Mouse (Mus musculus) Muller cell, postnatal 12 days (primary cell): Measurements from ENCODE around the gene Klk1b9.
"Not testable (repeated sequence)": the region's sequence is repeated elsewhere in the genome, so short reads cannot be mapped to it uniquely, and the experiment has no call there.

Source experiments
- DNase-seq: peaks from one replicate; pipeline ENCODE4 v3.0.0-alpha.2; 2015; ENCODE audit errors: inconsistent ontology term

Klk1b9 gene

DNA sequence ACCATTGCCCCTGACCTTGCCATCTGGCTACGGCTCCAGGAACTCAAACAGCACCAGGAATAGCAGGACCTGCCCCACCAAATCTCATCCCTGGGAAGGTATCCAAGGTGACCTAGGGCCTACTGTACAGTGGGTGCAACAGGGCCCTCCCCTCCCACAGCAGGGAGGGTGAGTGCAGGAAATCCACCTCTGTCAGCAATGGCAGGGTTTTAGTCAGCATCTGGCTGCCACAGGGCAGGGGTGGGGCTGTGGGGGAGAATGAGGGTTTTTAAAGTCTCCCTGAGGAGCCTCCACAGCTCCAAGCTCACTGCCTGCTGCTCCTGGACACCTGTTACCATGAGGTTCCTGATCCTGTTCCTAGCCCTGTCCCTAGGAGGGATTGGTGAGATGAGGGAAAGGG lies at the start of gene Klk1b9:
Gene Klk1b9, plus strand, starts transcription at position 301 of the 400 bp plus-strand sequence.
- not testable (repeated sequence) for DNase-seq

DNA sequence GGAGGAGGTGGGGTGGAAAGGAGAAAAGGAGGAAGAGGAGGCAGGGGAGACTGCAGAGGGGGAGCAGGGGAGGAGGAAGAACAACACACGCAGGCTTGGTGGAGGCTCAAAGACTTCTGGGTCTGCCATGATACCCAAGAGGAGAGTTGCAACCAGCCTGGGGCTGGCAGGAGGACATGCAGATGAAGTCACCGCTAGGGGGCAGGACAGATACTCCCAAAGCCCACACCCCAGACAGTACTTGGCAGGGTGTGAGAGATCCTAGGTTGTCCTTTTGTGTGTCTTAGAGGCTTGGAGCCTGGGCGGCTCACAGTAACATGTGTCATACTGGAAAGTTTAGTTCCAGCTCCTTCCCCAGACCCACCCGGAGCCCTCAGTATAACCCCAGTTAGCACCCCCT lies 47.3 kb upstream of the Klk1b9 start:
- no peak for DNase-seq

DNA sequence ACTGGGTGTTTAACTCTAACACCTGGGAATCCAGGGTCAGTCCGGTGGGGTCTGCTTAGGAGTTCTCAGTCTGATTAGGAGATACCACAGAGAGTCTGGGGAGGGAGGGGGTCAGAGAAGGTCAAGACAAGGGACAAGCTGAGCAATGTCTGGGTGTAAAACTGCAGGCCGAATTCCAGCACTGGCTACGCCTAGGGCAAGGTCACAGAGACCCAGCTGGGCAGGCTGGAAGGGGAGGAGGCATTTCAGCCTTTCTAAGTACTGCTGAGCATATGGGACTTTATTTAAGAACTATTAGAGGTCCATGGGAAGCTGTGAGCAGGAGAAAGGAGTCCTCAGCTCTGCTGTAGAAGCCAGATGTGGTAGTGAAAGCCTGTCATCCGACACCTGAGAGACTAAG lies 43.5 kb upstream of the Klk1b9 start:
- DNase-seq: no peak

DNA sequence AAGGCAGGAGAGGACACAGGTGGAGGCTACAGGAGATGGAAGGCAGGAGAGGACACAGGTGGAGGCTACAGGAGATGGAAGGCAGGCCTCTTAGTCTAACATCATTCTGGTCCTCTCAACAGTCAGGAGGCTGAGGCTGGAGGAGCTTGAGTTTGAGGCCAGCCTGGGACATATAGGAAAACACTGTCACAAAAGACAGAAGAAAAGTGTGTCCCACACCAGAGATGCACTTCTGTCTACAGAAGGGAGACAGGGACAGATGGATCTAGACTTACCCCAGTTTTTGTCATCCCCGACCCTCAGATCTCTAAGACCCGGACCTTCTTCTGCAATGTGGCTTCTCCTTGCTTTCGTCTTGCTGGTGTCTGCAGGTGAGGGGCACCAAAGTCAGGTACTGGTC lies 42.4 kb upstream of the Klk1b9 start, which contains the start of gene Klk15:
Gene Klk15, plus strand, starts transcription at position 301 of the 400 bp plus-strand sequence.
- DNase-seq: no peak

DNA sequence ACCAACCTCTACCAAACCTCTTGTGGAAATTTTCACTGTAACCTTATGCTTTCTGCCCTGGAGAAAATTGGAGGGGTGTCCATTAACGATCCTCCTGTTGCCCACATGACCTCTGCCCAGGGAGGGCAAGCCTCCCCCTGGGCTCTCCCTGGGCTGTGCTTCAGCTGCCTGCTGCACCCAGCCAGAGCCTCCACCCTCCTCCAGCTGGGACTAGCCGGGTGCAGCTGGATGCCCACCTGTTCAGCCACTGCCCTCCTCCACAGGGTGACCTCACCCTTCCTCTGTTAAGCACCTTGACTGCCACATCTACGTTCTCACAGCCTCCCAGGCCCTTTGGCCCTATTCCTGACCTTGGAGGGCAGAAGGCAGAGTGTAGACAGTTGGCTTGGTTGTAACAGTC lies 41.1 kb upstream of the Klk1b9 start:
- DNase-seq: no peak

DNA sequence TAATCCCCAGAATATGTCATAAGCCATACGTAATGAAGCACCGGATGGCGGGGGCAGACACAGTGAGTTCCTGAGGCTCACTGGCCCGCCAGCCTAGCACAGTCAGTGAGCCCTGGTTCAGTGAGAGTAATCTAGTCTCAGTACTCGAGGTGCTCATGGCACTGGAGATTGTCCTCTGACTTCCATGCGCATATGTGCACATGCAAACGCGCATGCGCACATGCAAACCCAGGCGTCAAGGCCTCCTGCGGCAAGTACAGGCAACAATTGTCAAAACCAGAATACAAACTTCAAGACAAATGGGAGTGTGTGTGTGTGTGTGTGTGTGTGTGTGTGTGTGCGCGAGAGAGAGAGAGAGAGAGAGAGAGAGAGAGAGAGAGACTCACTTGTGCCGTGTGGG lies 39.3 kb upstream of the Klk1b9 start:
- no peak for DNase-seq

DNA sequence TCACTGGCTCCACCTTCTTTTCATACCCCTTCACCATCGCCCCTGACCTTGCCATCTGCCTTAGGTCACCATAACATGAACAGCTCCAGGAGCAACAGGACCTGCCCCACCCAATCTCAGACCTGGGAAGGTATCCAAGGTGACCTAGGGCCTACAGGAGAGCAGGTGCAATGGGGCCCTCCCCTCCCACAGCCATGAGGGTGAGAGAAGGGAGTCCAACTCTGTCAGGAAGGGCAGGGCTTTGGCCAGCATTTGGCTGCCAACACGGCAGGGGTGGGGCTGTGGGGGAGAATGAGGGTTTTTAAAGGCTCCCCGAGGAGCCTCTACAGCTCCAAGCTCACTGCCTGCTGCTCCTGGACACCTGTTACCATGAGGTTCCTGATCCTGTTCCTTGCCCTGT lies 33.6 kb upstream of the Klk1b9 start:
- not testable (repeated sequence) for DNase-seq

DNA sequence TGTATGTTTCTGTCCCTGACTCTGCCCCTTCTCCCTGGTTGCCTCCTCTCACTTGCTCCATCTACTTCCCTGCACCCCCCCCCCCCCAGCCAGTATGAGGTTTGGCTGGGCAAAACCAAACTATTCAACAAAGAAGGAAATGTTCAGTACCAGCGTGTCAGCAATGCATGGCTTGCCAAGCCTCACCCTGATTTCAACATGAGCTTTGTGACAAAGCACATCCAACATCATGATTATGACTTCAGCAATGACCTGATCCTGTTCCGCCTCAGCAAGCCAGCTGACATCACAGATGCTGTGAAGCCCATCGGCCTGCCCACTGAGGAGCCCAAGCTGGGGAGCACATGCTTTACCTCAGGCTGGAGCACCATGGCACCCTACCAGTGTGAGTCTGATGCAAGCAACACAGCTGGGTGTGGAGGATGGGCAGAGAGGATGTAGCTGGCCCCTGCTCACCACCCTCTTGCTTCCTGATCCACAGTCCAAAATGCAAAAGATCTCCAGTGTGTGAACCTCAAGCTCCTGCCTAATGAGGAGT lies 31.1 kb upstream of the Klk1b9 start:
- no peak for DNase-seq

DNA sequence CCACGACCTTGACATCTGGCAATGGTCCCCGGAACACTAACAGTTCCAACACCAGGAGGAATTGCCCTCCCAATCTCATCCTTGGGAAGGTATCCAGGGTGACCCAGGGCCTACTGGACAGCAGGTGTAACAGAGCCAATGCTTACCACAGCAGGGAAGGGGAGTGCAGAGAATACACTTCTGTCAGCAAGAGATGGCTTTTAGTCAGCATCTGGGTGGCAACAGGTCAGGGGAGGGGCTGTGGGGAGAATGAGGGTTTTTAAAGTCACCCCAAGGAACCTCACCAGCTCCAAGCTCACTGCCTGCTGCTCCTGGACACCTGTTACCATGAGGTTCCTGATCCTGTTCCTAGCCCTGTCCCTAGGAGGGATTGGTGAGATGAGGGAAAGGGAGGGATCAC lies 25.5 kb upstream of the Klk1b9 start, which contains the start of gene Klk1b8:
Gene Klk1b8, plus strand, starts transcription at position 301 of the 400 bp plus-strand sequence.
- no peak for DNase-seq

DNA sequence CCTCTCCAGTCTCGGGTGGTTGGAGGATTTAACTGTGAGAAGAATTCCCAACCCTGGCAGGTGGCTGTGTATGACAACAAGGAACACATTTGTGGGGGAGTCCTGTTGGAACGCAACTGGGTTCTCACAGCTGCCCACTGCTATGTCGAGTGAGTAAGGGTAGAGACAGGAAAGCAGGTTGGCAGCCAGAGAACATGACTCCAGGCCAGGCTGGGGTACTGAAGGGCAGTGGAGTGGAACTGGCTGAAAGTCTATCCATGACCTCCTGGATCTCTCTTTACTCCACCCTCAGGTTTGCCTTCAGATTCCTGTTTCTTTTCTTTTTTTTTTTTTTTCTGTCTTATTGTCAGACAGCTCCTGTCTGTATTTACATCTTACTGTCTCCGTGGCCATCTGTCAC lies 23.2 kb upstream of the Klk1b9 start:
- DNase-seq: no peak

DNA sequence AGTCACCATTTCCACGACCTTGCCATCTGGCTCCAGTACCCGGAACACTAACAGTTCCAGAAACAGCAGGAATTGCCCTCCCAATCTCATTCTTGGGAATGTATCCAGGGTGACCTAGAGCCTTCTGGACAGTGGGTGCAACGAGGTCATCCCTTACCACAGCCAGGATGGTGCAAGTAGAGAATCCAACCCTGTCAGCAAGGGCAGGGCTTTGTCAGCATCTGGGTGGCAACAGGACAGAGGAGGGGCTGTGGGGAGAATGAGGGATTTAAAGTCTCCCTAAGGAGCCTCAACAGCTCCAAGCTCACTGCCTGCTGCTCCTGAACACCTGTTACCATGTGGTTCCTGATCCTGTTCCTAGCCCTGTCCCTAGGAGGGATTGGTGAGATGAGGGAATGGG lies 9.4 kb upstream of the Klk1b9 start, which contains the start of gene Klk1b1:
Gene Klk1b1, plus strand, starts transcription at position 301 of the 400 bp plus-strand sequence.
- DNase-seq: no peak

DNA sequence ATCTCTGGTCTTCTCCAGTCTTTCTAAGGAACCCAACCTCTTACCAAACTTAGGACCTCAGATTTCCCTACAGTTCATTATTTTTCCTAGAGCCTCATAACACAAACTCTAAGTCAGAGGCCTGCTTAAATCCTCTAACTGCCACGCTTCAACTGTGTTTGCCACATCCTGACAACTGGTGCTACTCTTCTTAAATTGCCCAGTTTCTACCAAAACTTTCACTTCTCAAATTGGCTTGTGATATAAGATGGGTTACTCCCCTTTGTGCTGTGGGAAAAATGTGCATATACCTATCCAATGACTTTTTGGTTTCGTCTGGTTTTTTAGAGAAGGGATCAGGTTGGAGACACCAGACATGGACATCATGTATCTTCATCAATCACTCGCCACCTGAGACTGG lies 8.8 kb upstream of the Klk1b9 start:
- no peak for DNase-seq

DNA sequence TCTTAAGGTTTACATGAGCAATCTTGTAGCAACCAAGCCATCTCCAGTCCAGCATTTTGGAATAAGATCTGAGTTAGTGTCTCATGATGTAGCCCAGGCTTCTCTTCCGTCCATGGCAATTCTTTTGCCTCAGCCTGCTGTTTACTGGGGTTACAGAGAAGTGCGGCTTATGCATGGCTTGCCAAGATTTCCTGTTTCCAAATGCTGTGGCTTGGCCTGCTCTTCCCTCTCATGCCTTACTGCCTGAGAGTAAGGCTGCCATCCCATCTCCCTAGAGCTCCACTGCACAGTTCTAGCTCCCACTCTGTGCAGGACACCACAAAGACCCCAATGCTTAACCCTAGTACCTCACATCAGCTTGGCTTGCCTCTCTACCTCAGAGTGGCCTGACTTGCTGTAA lies 8.2 kb upstream of the Klk1b9 start:
- no peak for DNase-seq

DNA sequence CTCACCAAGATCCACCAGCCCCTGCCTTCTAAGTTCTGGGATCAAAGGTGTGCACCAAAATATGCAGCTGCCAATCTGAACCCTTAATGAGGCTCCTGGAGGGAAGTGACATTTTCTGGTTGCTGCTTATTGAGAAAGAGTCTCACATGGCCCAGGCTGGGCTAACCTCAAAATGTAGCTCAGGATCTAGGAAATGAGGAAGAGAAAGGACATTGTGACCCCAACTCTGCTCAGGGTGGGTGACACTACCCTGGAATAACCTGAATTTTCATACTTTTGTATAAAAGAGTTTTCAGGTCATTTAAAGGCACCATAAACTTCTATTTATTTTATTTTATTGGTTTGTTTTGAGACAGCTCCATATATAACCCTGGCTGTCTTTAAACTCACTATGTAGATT lies 9.8 kb downstream of the Klk1b9 start:
- DNase-seq: no peak

DNA sequence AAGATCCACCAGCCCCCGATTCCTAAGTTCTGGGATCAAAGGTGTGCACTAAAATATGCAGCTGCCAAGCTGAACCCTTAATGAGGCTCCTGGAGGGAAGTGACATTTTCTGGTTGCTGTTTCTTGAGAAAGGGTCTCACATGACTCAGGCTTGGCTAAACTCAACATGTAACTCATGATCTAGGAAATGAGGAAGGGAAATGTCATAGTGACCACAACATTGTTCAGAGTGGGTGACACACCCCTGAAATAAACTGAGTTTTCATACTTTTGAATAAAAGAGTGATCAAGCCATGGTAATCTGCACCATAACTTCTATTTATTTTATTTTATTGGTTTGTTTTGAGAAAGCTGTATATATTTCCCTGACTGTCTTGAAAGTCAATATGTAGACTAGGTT lies 19.0 kb downstream of the Klk1b9 start:
- DNase-seq: not testable (repeated sequence)

DNA sequence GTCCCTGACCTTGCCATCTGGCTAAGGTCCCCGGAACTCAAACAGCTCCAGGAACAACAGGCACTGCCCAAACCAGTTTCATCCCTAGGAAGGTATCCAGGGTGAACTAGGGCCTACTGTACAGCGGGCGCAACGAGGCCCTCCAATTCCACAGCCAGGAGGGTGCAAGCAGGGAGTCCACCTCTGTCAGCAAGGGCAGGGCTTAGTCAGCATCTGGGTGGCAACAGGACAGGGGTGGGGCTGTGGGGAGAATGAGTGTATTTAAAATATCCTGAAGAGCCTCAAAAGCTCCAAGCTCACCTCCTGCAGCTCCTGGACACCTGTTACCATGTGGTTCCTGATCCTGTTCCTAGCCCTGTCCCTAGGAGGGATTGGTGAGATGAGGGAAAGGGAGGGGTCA lies 19.7 kb downstream of the Klk1b9 start, which contains the start of gene Klk1b11:
Gene Klk1b11, plus strand, starts transcription at position 301 of the 400 bp plus-strand sequence.
- DNase-seq: not testable (repeated sequence)

DNA sequence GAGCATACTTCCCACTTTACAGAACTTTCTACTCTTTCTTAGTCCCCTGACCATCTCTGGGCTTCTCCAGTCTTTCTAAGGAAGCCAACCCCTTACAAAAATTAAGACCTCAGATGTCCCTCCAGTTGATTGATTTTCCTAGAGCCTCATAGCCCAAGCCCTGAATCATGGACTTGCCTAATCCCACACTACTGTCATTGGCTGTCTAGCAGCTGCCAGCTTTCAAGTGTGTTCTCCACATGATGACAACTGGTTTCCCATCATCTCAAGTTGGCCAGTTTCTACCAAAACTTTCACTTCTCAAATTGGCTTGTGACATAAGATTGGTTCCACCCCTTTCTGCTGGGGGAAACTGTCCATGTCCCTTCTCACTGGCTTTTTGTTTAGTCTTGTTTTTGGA lies 29.0 kb downstream of the Klk1b9 start:
- no peak for DNase-seq

DNA sequence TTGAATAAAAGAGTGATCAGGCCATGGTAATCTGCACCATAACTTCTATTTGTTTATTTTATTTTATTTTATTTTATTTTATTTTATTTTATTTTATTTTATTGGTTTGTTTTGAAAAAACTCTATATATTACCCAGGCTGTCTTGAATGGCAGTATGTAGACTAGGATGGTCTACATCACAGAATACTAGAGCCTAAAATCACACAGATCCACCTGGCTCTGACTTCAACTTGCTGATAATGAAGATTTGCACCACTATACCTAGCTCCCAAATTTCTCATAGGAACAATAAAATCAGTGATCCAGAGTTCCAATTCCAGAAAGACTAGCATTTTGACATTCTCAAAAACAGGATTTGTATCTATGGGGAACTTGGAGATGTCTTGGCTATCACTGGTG lies 36.0 kb downstream of the Klk1b9 start, which contains the start of gene Klk1b26:
Gene Klk1b26, plus strand, starts transcription at position 301 of the 400 bp plus-strand sequence.
- DNase-seq: not testable (repeated sequence)

DNA sequence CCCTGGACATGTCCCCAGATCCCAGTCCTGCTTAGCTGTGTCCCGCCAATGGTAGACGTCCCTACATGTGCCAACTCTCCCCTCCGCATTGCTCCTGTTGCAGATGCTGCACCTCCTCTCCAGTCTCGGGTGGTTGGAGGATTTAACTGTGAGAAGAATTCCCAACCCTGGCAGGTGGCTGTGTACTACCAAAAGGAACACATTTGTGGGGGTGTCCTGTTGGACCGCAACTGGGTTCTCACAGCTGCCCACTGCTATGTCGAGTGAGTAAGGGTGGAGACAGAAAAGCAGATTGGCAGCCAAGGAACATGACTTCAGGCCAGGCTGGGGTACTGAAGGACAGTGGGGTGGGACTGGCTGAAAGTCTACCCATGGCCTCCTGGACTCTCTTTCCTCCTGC lies 38.8 kb downstream of the Klk1b9 start:
- DNase-seq: not testable (repeated sequence)

DNA sequence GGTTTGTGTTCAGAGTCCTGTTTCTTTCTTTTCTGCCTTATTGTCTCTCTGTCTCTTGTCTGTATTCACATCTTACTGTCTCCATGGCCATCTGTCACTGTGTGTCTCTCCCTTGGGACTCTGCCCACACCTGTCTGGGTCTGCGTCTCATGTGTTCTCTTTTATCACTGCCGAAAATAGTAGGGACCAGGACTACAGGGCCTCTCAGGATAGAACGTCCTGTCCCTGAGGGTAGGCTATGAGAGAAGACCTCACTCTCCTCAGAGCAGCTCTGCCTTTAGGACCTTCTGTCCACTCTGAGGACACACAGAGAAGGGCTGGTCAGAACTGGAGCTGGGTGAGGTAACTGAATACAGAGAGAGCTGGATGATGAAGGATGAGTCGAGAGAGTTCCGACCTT lies 39.2 kb downstream of the Klk1b9 start:
- no peak for DNase-seq
